In the genomic region with DNA sequence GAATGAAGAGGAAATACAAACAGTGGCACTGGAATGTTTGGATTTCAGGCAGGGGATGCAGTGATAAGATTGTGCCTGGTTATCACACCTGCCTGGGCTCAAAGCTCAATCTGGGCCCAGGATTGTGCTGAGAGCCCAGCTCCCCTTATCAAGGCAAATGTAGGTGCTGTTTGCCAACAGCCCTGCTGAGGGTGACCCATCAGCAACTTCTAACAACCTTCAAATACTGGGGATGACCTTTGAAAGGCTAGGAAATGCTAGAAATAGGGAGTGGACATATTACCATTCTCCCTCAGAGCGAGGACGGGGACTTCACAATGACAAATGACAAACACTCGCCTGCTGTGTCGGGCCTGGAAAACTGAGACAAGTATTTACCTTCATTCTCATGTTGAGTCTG, we compare ENCODE assay signal across 15 mouse cellular contexts. TPM values are rescaled to one million over a fixed set of nuclear protein-coding genes. Genes with fewer than 3 reads are reported as not detected.
DNase-seq lines count a peak whose midpoint lies in the region; ATAC-seq lines count a peak whose summit lies in the region.
"Had no signal": no experiment of that assay in that cellular context is flagged by ENCODE, and none has a peak within 500 bp of the region (broad histone marks: within the 10 kb centered on the region; RNA-seq: fewer than 3 reads in every experiment).

No protein-coding gene starts in this region.

- WGBS in heart, embryonic 10.5 days, result 69% methylated on average over 4 of the region's 4 CpGs
- 83% methylated on average over 4 of the region's 4 CpGs for WGBS in liver, embryonic 16.5 days (ENCODE audit: insufficient replicate concordance)
- 94% methylated on average over 4 of the region's 4 CpGs for WGBS in midbrain, embryonic 16.5 days
- WGBS in forebrain, embryonic 13.5 days, result 91% methylated on average over 4 of the region's 4 CpGs

- no peaks in the 10 kb centered on the region for H3K36me3 ChIP-seq in heart, embryonic 10.5 days
- H3K36me3 ChIP-seq in liver, embryonic 16.5 days (ENCODE audit: control insufficient read depth, insufficient read depth), result no peaks in the 10 kb centered on the region
- no peaks in the 10 kb centered on the region for H3K36me3 ChIP-seq in midbrain, embryonic 16.5 days (ENCODE audit: control insufficient read depth, insufficient read depth, low read length)
- H3K36me3 ChIP-seq in forebrain, embryonic 13.5 days (ENCODE audit: poor library complexity, severe bottlenecking), result no peaks in the 10 kb centered on the region
- H3K36me3 ChIP-seq: embryonic facial prominence, embryonic 12.5 days; limb, embryonic 10.5 days; midbrain, embryonic 13.5 days had no signal

- no peak for DNase-seq in heart, embryonic 10.5 days (ENCODE audit: low spot score)
- no peak for DNase-seq in heart, postnatal 36 days
- DNase-seq in kidney, adult 11 months, result peak; percentile 11
- no peak for DNase-seq in kidney, postnatal 10 days
- peak; percentile 51 for DNase-seq in R1 (ENCODE audit: low read depth, low spot score)
- DNase-seq: B cell, adult 2 months; cerebellum, adult 18-20 months; lung, embryonic 14.5 days had no signal

- H3K9me3 ChIP-seq in heart, embryonic 10.5 days, result no peaks in the 10 kb centered on the region
- H3K9me3 ChIP-seq in liver, embryonic 16.5 days (replicated peaks; ENCODE audit: control insufficient read depth, low read length), result no peaks in the 10 kb centered on the region
- no peaks in the 10 kb centered on the region for H3K9me3 ChIP-seq in midbrain, embryonic 16.5 days (replicated peaks; ENCODE audit: control insufficient read depth, low read length, poor library complexity, severe bottlenecking)
- no peaks in the 10 kb centered on the region for H3K9me3 ChIP-seq in forebrain, embryonic 13.5 days (replicated peaks)
- H3K9me3 ChIP-seq: embryonic facial prominence, embryonic 12.5 days; limb, embryonic 10.5 days; midbrain, embryonic 13.5 days had no signal

- H3K4me3 ChIP-seq in heart, embryonic 10.5 days, result no peak overlapping the region
- H3K4me3 ChIP-seq in liver, embryonic 16.5 days (ENCODE audit: low read depth, low read length), result no peak overlapping the region
- no peak overlapping the region for H3K4me3 ChIP-seq in midbrain, embryonic 16.5 days (ENCODE audit: low read depth, low read length)
- no peak overlapping the region for H3K4me3 ChIP-seq in forebrain, embryonic 13.5 days
- H3K4me3 ChIP-seq: embryonic facial prominence, embryonic 12.5 days; limb, embryonic 10.5 days; midbrain, embryonic 13.5 days had no signal

- intact Hi-C loops in heart, postnatal 36 days (cut with DNase I), result no loop called here

- no peaks in the 10 kb centered on the region for H3K27me3 ChIP-seq in heart, embryonic 10.5 days (ENCODE audit: insufficient read depth, poor library complexity, severe bottlenecking)
- H3K27me3 ChIP-seq in liver, embryonic 16.5 days (ENCODE audit: control insufficient read depth, insufficient read depth, low read depth, low read length), result no peaks in the 10 kb centered on the region
- 0 out of 2 replicates have a peak, but pooled peaks cover 2% of the 10 kb centered on the region for H3K27me3 ChIP-seq in midbrain, embryonic 16.5 days (ENCODE audit: control insufficient read depth, insufficient read depth, low read depth, low read length)
- H3K27me3 ChIP-seq in forebrain, embryonic 13.5 days, result no peaks in the 10 kb centered on the region
- H3K27me3 ChIP-seq: embryonic facial prominence, embryonic 12.5 days had no signal

- peak overlapping the region; percentile 68; the same call in 1 of the 2 replicates for H3K27ac ChIP-seq in heart, embryonic 10.5 days
- H3K27ac ChIP-seq in liver, embryonic 16.5 days (ENCODE audit: low read length), result no peak overlapping the region
- no peak overlapping the region for H3K27ac ChIP-seq in midbrain, embryonic 16.5 days (ENCODE audit: low read length)
- H3K27ac ChIP-seq in forebrain, embryonic 13.5 days, result no peak overlapping the region
- H3K27ac ChIP-seq: embryonic facial prominence, embryonic 12.5 days; limb, embryonic 10.5 days; macrophage; midbrain, embryonic 13.5 days had no signal

- no peak overlapping the region for H3K9ac ChIP-seq in liver, embryonic 16.5 days (ENCODE audit: low read depth, low read length)
- H3K9ac ChIP-seq in midbrain, embryonic 16.5 days (ENCODE audit: low read depth, low read length), result no peak overlapping the region
- H3K9ac ChIP-seq in forebrain, embryonic 13.5 days, result no peak overlapping the region
- H3K9ac ChIP-seq: embryonic facial prominence, embryonic 12.5 days; lung, embryonic 14.5 days; midbrain, embryonic 13.5 days had no signal

- ATAC-seq in liver, embryonic 16.5 days (ENCODE audit: low read depth), result peak; percentile 36; the same call in 1 of the 2 replicates
- ATAC-seq in midbrain, embryonic 16.5 days, result no peak
- no peak for ATAC-seq in forebrain, embryonic 13.5 days
- ATAC-seq: midbrain, embryonic 13.5 days had no signal

- H3K4me1 ChIP-seq in heart, embryonic 10.5 days, result peaks cover 85% of the 10 kb centered on the region
- peaks cover 46% of the 10 kb centered on the region for H3K4me1 ChIP-seq in liver, embryonic 16.5 days (ENCODE audit: control insufficient read depth, low read depth, low read length)
- H3K4me1 ChIP-seq in midbrain, embryonic 16.5 days (ENCODE audit: control insufficient read depth, insufficient read depth, low read length), result peaks cover 3% of the 10 kb centered on the region; the same call in 1 of the 2 replicates
- peaks cover 45% of the 10 kb centered on the region for H3K4me1 ChIP-seq in forebrain, embryonic 13.5 days

- no peak overlapping the region for H3K4me2 ChIP-seq in liver, embryonic 16.5 days (ENCODE audit: low read depth, low read length)
- H3K4me2 ChIP-seq in midbrain, embryonic 16.5 days (ENCODE audit: low read length), result no peak overlapping the region
- H3K4me2 ChIP-seq in forebrain, embryonic 13.5 days, result no peak overlapping the region
- H3K4me2 ChIP-seq: embryonic facial prominence, embryonic 12.5 days; lung, embryonic 14.5 days; midbrain, embryonic 13.5 days had no signal

RNA-seq across cellular contexts. Expression of a gene that starts 15.8 kb away (rescaled TPM):
- polyA plus RNA-seq in heart, embryonic 10.5 days (2016; fragmentation: Nextera tagmentation; extraction: Ambion mirVana), result 121 and 125 TPM in 2 replicates
- 10 to 100 TPM; 35.0 to 43.3 TPM for total RNA-seq in heart, postnatal 36 days (2021)
- 43.3 and 44.1 TPM in 2 replicates for polyA plus RNA-seq in liver, embryonic 16.5 days (2015; fragmentation: Nextera tagmentation; extraction: Ambion mirVana)
- 31.9 and 36.8 TPM in 2 replicates for polyA plus RNA-seq in midbrain, embryonic 16.5 days (2015; fragmentation: Nextera tagmentation; extraction: Ambion mirVana)
- polyA plus RNA-seq in forebrain, embryonic 13.5 days (2015; fragmentation: Nextera tagmentation; extraction: Ambion mirVana), result 113 and 117 TPM in 2 replicates

Comparison
In these comparisons a context has a peak if more than half of its experiments do, and no peak if none do; other contexts are left out.
1. DNase-seq: peak in kidney, adult 11 months (single experiment) and R1 (single experiment); none in heart, embryonic 10.5 days (single experiment), heart, postnatal 36 days (0 of 2) and kidney, postnatal 10 days (single experiment).